Mouse (Mus musculus) midbrain, embryonic 16.5 days (tissue): ENCODE measurements around the gene Chst12. TPM values are rescaled to one million over a fixed set of nuclear protein-coding genes. Genes with fewer than 3 reads are reported as not detected.

Experiments used
- ATAC-seq: fragments of 200-750 bp; cut with Nextera tagmentation; 2 replicates; pipeline ENCODE4 v1.8.0; 2017; ENCODE audit warnings: moderate TSS enrichment
- H3K27ac ChIP-seq: fragments of 300-500 bp; sonication (generic); 2 replicates; pipeline ENCODE4 v1.5.1; 2014; ENCODE audit warnings: mild to moderate bottlenecking, low read length, mixed read lengths
- H3K27me3 ChIP-seq: fragments of 300-500 bp; sonication (generic); 2 replicates; pipeline ENCODE4 v1.6.1; 2014; ENCODE audit warnings: low read depth, low read length, mixed read lengths; ENCODE audit not compliant: control insufficient read depth, insufficient read depth
- H3K36me3 ChIP-seq: fragments of 300-500 bp; sonication (generic); 2 replicates; pipeline ENCODE4 v1.6.1; 2014; ENCODE audit warnings: mild to moderate bottlenecking, low read length, moderate library complexity, mixed read lengths; ENCODE audit not compliant: control insufficient read depth, insufficient read depth
- H3K4me1 ChIP-seq: fragments of 300-500 bp; sonication (generic); 2 replicates; pipeline ENCODE4 v1.6.1; 2014; ENCODE audit warnings: mild to moderate bottlenecking, low read length, mixed read lengths; ENCODE audit not compliant: control insufficient read depth, insufficient read depth
- H3K4me2 ChIP-seq: fragments of 300-500 bp; sonication (generic); 2 replicates; pipeline ENCODE4 v1.6.1; 2014; ENCODE audit warnings: mild to moderate bottlenecking, low read length, mixed read lengths
- H3K4me3 ChIP-seq: fragments of 300-500 bp; sonication (generic); 2 replicates; pipeline ENCODE4 v1.5.1; 2014; ENCODE audit warnings: low read depth, mild to moderate bottlenecking, low read length, moderate library complexity, mixed read lengths
- H3K9ac ChIP-seq: fragments of 300-500 bp; sonication (generic); 2 replicates; pipeline ENCODE4 v1.6.1; 2014; ENCODE audit warnings: low read depth, low read length, mixed read lengths
- H3K9me3 ChIP-seq: fragments of 300-500 bp; sonication (generic); replicated peaks from 2 replicates; pipeline ENCODE4 v1.6.1; 2014; ENCODE audit warnings: mild to moderate bottlenecking, low read length, mixed read lengths; ENCODE audit not compliant: control insufficient read depth, poor library complexity, severe bottlenecking
- WGBS: fragments of 180-500 bp; shearing (Covaris S2); extraction: QIAGEN DNeasy Blood & Tissue Kit; methylation state at CpG from one replicate; pipeline ENCODE4 v1.1.7; 2014; 5-methylcytosine and 5-hydroxymethylcytosine counted together
- polyA plus RNA-seq: library from polyadenylated mRNA; unstranded; fragments of >200 nt; fragmentation: Nextera tagmentation; extraction: Ambion mirVana; gene quantifications from 2 replicates; pipeline ENCODE4 v1.2.1, GENCODE M21; 2015

Gene Chst12
- polyA plus RNA-seq, 1 experiment from 2014 or later: 30.6 TPM

DNA sequence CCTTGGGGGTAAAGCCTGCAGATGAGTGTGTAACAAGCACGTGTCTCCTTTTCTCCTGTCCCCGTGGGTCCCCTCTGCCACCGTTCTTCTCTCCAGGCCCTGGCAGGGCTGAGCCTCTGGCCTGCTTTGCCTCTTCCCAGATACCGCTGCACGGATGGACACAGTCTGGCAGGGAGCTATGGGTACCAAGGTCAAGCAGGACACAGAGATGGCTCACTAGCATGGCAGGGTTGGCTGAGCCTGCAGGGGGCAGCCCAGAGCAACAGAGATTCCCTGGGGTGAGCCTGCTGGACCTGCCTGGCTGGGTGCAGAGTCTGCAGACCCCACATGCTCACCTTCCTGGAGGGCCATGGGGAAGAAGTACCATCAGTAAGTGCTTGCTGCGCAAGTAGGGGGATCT is 60.5 kb downstream of the Chst12 start:
- Histone ChIP-seq H3K27me3 (no peaks in the 10 kb centered on the region), H3K9ac (no peak overlapping the region), H3K4me2 (no peak overlapping the region), H3K4me3 (no peak overlapping the region), H3K9me3 (no peaks in the 10 kb centered on the region), H3K27ac (peak overlapping the region; percentile 53), H3K36me3 (no peaks in the 10 kb centered on the region), H3K4me1 (no peaks in the 10 kb centered on the region; the same call in 1 of the 2 replicates)
- ATAC-seq: peak; percentile 59
- WGBS: 56% methylated on average over 6 of the region's 6 CpGs

DNA sequence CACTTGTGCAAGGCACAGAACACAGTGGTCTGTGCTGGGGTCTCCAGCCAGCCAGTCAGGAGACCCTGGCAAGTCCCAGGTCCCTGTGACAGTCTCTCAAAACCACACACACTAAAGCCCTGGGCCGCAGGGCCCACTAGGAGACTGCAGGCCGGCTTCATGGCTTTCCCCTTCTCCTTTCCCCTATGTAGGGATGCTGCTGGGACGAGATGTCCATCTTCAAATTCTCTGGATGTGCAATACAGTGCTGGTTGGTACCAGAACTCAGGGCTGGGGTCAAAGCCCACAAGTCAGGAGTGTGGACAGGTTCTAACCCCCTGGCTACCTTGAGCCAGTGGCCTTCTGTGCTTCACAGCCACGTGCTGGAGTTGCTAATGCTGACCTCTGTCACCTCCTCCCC is 60.9 kb downstream of the Chst12 start:
- H3K4me1 ChIP-seq: no peaks in the 10 kb centered on the region; the same call in 1 of the 2 replicates
- H3K27ac ChIP-seq: peak overlapping the region; percentile 53; the same call in 1 of the 2 replicates
- H3K4me2 ChIP-seq: no peak overlapping the region
- no peaks in the 10 kb centered on the region for H3K27me3 ChIP-seq
- H3K9me3 ChIP-seq: no peaks in the 10 kb centered on the region
- no peak for ATAC-seq
- WGBS: 69% methylated on average over 4 of the region's 4 CpGs
- no peak overlapping the region for H3K9ac ChIP-seq
- no peaks in the 10 kb centered on the region for H3K36me3 ChIP-seq
- H3K4me3 ChIP-seq: no peak overlapping the region

DNA sequence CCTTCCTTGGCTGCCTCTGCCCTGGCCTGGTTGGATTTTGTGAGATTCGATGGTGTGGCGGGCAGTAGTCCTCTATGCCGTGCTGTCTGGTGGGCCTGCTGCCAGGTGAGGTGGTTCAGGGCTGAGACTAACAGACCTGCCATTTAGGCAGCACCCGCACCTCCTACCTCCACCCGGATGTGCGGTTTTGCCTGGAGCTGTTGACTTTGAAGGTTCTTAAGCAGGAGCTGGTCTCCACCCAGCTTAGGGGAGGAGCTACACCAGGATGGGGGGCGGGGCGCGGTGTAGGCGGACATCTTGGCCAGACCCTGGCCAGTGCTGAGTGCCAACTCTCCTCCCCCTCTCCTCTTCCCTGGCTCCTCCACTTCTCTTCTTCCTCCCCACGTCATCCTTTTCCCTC is 62.0 kb downstream of the Chst12 start:
- no peak overlapping the region for H3K27ac ChIP-seq
- no peaks in the 10 kb centered on the region for H3K36me3 ChIP-seq
- H3K4me2 ChIP-seq: no peak overlapping the region
- no peak overlapping the region for H3K4me3 ChIP-seq
- no peaks in the 10 kb centered on the region; the same call in 1 of the 2 replicates for H3K4me1 ChIP-seq
- ATAC-seq: no peak
- WGBS: 55% methylated on average over 11 of the region's 11 CpGs
- no peaks in the 10 kb centered on the region for H3K9me3 ChIP-seq
- H3K27me3 ChIP-seq: no peaks in the 10 kb centered on the region
- no peak overlapping the region for H3K9ac ChIP-seq

GRCm38 (mm10) chr5:140567751-140568150 is 62.4 kb downstream of the Chst12 start:
- Histone ChIP-seq H3K4me3 (no peak overlapping the region), H3K9ac (no peak overlapping the region), H3K4me2 (no peak overlapping the region), H3K36me3 (no peaks in the 10 kb centered on the region), H3K27ac (no peak overlapping the region), H3K4me1 (no peaks in the 10 kb centered on the region; the same call in 1 of the 2 replicates), H3K27me3 (no peaks in the 10 kb centered on the region), H3K9me3 (no peaks in the 10 kb centered on the region)
- ATAC-seq: no peak
- WGBS: 90% methylated on average over 5 of the region's 5 CpGs

GRCm38 (mm10) chr5:140568321-140568970 is 63.1 kb downstream of the Chst12 start:
- H3K4me3 ChIP-seq: no peak overlapping the region
- H3K9ac ChIP-seq: no peak overlapping the region
- no peaks in the 10 kb centered on the region for H3K27me3 ChIP-seq
- H3K36me3 ChIP-seq: no peaks in the 10 kb centered on the region
- ATAC-seq: no peak
- no peak overlapping the region for H3K4me2 ChIP-seq
- 50% methylated on average over 10 of the region's 10 CpGs for WGBS
- no peak overlapping the region for H3K27ac ChIP-seq
- no peaks in the 10 kb centered on the region for H3K9me3 ChIP-seq
- H3K4me1 ChIP-seq: no peaks in the 10 kb centered on the region; the same call in 1 of the 2 replicates

- no peak for ATAC-seq
- no peak overlapping the region for H3K4me3 ChIP-seq
- H3K27me3 ChIP-seq: no peaks in the 10 kb centered on the region
- H3K36me3 ChIP-seq: no peaks in the 10 kb centered on the region
- no peak overlapping the region for H3K9ac ChIP-seq
- no peaks in the 10 kb centered on the region; the same call in 1 of the 2 replicates for H3K4me1 ChIP-seq
- WGBS: 87% methylated on average over 16 of the region's 16 CpGs
- no peaks in the 10 kb centered on the region for H3K9me3 ChIP-seq
- no peak overlapping the region for H3K4me2 ChIP-seq
- H3K27ac ChIP-seq: no peak overlapping the region
These were observed 63.8 kb downstream of the Chst12 start for GRCm38 (mm10) chr5:140569032-140569595.

- no peak for ATAC-seq
- no peak overlapping the region for H3K27ac ChIP-seq
- no peak overlapping the region for H3K4me3 ChIP-seq
- no peaks in the 10 kb centered on the region for H3K36me3 ChIP-seq
- H3K4me2 ChIP-seq: no peak overlapping the region
- H3K27me3 ChIP-seq: no peaks in the 10 kb centered on the region
- no peak overlapping the region for H3K9ac ChIP-seq
- no peaks in the 10 kb centered on the region for H3K9me3 ChIP-seq
- no peaks in the 10 kb centered on the region; the same call in 1 of the 2 replicates for H3K4me1 ChIP-seq
- WGBS: 80% methylated on average over 13 of the region's 13 CpGs
These were observed 65.0 kb downstream of the Chst12 start for GRCm38 (mm10) chr5:140570223-140570870.

DNA sequence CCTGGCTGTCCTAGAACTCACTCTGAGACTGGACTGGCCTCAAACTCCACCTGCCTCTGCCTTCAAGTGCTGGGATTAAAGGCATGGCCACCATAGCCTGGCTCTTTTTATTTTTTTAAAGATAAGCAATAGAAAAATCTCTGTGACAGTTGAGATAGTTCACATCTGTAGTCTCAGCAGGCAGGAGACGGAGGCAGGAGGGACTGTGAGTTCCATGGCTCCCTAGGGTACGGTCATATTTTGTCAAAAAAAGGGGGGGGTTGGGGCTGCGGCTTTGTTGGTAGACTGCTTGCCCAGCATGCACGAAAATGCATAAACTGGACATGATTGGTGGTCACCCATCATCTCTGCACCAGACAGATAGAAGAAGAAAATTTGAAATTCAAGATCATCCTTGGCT is 65.9 kb downstream of the Chst12 start:
- no peak for ATAC-seq
- no peak overlapping the region for H3K4me2 ChIP-seq
- no peaks in the 10 kb centered on the region for H3K9me3 ChIP-seq
- no peaks in the 10 kb centered on the region; the same call in 1 of the 2 replicates for H3K4me1 ChIP-seq
- no peaks in the 10 kb centered on the region for H3K36me3 ChIP-seq
- no peak overlapping the region for H3K9ac ChIP-seq
- H3K4me3 ChIP-seq: no peak overlapping the region
- no peaks in the 10 kb centered on the region for H3K27me3 ChIP-seq
- no peak overlapping the region for H3K27ac ChIP-seq
- WGBS: 57% methylated on average over 4 of the region's 4 CpGs

DNA sequence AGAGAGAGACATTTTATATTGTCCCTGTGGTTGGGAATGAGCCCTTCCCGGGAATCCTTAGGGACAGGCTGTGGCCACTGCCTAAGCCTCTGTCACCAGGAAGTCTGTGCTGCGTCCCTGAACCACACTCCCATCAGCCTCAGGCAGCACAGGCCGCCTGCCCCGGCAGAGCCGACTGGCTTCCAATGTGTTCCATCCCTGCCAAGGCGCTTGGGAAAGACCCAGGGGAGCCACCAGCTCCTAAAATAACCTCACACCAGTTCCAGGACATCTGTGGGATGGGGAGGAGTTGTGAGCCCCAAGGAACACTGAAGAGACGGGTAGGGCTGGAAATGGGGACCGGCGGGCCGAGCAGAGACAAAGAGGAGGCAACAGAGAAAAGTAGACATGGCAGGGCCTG is 66.3 kb downstream of the Chst12 start:
- no peaks in the 10 kb centered on the region for H3K27me3 ChIP-seq
- no peaks in the 10 kb centered on the region; the same call in 1 of the 2 replicates for H3K4me1 ChIP-seq
- no peaks in the 10 kb centered on the region for H3K36me3 ChIP-seq
- H3K9me3 ChIP-seq: no peaks in the 10 kb centered on the region
- no peak overlapping the region for H3K27ac ChIP-seq
- H3K4me3 ChIP-seq: no peak overlapping the region
- no peak overlapping the region for H3K4me2 ChIP-seq
- 56% methylated on average over 10 of the region's 10 CpGs for WGBS
- no peak overlapping the region for H3K9ac ChIP-seq
- ATAC-seq: no peak
